Mouse (Mus musculus): Measurements from ENCODE around the gene Mroh9.

Mroh9 gene

GRCm38 (mm10) chr1:162984428-162984827 is 101.0 kb downstream of the Mroh9 start, which contains the start of gene Fmo3:
Gene Fmo3 (minus strand): TSS chr1:162984528.
- no peak for DNase-seq (ENCODE audit: low read depth in 2 of 2, low spot score in 2 of 2)
